Mouse (Mus musculus): Measurements from ENCODE around the gene Macf1. TPM values are rescaled to one million over a fixed set of nuclear protein-coding genes. Genes with fewer than 3 reads are reported as not detected.

The Macf1 gene
- total RNA-seq, 2 experiments from 2014 or later = 230 to 254 TPM

DNA sequence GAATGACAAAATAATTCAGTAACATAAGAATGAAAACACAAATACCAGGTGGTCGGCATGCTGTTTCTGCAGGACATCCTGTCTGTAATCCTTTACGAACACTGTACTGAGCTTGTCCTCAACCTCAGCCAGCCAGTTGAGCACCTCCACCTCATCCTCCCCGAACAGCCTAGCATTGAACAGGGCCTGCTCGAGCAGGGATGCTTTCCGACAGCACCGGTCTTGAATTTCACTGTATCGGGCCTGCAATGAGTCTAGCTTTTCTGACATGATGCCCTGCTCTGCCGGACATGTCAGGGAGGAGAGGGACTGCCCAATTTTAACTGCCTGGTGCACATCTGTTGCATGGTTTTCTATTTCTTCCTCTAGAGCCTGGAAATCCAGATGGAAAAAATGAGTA is 287.1 kb downstream of the Macf1 start:
- intact Hi-C loops (cut with DNase I) = loop anchor here (10.0 kb wide), 1 partner anchor 48 kb away; no protein-coding TSS in a partner anchor

DNA sequence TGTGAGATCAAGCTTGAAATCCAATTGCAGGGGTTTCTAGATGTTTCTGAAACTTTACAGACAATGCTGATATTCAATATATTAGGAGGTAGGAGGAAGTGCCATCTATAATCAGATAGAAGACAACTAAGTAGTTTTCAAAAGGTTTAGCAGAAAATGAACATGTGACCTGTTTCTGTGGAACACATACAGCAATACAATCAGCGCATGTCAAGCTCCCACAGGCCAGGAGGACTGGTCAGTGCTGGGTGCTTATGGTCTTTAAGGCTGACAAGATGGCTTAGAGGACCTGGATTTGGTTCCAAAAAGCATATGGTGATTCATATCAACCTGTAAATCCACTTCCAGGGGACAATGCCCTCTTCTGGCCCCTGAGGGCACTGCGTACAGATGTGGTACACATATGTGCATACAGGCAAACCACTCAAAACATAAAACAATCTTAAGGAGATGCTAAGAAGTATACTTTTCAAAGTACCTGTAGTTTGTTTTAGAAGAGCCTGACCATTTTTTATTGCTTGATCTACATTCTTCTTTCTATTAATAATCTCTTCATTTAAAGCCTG is 288.6 kb downstream of the Macf1 start:
- DNase-seq (ENCODE audit: low spot score) = no peak
- intact Hi-C loops (cut with DNase I) = loop anchor here (10.0 kb wide), 1 partner anchor 49 kb away; no protein-coding TSS in a partner anchor

More for the DNA sequence above, 287.1 kb downstream of the Macf1 start:
- no peak for DNase-seq (ENCODE audit: low spot score)

DNA sequence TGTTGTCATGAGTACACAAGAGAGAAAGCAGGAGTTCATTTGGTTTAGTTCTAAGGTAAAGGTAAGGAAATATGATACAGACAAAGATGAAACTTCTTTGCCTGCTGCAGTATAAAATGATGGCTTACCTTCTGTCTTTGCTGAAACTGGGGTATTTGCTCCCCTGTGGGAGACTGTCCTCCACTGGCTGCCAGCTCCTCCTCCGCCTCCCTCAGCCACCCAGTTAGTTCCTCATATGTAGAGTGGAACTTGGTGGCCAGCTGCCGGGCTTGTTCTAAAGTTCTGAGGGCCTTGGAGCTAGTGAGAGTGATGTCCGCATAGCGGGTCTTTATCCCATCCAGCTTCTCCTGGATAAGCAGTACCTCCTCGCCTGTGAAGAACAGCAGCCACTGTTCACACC is 289.3 kb downstream of the Macf1 start:
- intact Hi-C loops (cut with DNase I) = loop anchor here (10.0 kb wide), 1 partner anchor 50 kb away; no protein-coding TSS in a partner anchor
- DNase-seq (ENCODE audit: low spot score) = no peak

DNA sequence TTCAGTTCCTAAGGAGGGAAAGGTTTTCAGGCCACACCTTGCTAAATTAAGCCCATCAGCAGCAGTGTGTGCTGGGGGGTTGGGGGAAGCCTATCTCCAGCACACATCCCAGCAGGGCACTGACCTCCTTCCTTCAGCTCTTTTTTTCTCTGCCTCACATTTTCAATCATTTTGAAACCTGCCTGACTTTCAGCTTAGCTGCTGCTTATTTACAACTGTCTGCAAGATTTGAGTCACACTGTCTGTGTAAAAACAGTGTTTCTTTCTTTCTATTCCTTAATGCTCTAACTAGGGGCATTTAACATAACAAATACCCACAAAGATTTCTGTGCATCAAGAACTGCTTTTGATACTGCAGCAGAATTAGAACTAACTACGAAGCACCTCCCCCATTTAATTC is 289.9 kb downstream of the Macf1 start:
- intact Hi-C loops (cut with DNase I) = loop anchor here (10.0 kb wide), 1 partner anchor 51 kb away; no protein-coding TSS in a partner anchor
- no peak for DNase-seq (ENCODE audit: low spot score)

DNA sequence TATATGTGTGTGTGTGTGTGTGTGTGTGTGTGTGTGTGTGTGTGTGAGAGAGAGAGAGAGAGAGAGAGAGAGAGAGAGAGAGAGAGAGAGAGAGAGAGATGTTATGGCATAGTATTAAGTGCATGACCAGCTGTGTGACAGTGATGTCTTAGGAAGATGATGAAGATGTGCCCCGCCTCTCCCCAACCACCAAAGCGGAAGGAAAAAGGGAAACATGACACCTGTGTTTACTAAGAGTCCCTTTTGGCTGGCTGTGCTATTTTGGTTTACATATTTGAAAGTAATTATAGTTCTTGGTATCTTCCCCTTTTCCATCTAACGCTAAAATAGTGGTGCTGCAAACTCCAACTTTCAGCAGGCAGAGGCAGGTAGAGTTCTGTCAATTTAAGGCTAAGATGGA is 291.2 kb downstream of the Macf1 start:
- intact Hi-C loops (cut with DNase I) = loop anchor here (10.0 kb wide), 1 partner anchor 52 kb away; no protein-coding TSS in a partner anchor
- no peak for DNase-seq (ENCODE audit: low spot score)

DNA sequence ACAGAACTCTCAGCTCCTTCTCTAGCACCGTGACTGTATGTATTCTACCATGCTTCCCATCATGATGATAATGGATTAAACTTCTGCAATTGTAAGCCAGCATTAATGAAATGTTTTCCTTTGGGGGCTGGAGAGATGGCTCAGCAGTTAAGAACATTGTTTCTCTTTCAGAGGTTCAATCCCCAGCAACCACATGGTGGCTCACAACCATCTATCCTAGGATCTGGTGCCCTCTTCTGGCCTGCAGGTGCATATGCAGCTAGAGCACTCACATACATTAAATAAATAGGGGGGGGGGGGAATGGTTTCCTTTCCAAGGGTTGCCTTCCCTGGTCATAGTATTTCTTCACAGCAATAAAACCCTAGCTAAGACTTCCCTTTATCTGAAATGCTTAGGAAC is 292.0 kb downstream of the Macf1 start:
- DNase-seq (ENCODE audit: low spot score) = no peak

DNA sequence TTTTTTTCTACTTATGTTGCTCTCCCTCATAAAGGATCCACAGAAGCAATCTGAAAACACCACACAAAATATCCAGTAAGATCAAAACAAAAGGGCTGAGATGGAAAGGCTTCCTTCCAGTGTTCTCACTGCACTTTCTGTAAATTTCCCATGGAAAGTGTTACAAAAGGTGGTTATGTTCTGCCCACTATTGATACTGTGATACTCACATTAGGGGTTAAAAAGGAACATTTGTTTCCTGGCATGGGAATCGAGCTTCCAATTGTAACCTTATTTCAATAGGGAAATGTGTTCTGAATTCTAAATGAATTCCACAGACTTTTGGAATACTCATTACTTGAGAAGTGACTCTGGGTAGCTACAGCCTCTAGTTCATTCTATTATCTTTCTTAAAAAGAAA is 299.1 kb downstream of the Macf1 start:
- intact Hi-C loops (cut with DNase I) = no loop called here

More for the DNA sequence above, 292.0 kb downstream of the Macf1 start:
- intact Hi-C loops (cut with DNase I) = loop anchor here (10.0 kb wide), 1 partner anchor 53 kb away; no protein-coding TSS in a partner anchor

DNA sequence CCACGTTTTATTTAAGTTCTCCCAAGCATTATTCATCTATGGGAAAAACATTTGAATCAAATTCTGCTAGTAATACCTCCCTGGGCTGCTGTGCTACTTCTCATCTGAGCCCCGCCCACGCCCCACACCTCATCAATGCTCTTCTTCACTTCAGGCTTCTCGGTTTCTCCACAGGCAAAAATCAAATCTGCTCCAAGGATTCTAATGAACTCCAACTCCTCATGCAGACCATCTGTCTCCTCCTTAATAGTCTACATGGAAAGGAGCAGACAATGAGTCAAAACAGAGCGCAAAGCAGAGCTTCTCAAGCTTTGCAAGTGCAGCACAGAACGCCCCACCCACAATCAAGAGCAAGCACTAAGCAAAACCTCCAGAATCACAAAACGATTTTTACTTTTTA is 301.0 kb downstream of the Macf1 start:
- DNase-seq (ENCODE audit: low spot score) = no peak
- intact Hi-C loops (cut with DNase I) = no loop called here

More for the DNA sequence above, 299.1 kb downstream of the Macf1 start:
- DNase-seq (ENCODE audit: low spot score) = no peak

DNA sequence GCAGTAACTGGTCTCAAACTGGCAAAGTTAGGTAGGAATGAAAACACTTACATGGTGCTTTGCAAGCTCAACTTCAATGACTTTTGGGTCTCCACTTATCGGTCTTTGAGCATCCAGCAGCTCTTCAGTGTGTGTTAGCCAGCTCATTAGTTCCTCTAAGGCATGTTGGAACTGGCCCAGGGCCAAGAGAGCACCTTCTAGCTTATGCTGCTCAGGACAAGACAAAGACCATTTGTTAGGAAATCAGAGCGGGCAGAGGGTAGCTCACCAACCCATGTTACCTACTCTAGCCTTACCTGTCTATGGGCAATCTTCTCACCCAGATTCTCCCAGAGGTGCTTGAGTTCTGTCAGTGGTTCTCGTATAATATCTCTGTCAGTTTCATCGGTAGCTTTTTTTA is 302.1 kb downstream of the Macf1 start:
- intact Hi-C loops (cut with DNase I) = no loop called here
- DNase-seq (ENCODE audit: low spot score) = no peak

DNA sequence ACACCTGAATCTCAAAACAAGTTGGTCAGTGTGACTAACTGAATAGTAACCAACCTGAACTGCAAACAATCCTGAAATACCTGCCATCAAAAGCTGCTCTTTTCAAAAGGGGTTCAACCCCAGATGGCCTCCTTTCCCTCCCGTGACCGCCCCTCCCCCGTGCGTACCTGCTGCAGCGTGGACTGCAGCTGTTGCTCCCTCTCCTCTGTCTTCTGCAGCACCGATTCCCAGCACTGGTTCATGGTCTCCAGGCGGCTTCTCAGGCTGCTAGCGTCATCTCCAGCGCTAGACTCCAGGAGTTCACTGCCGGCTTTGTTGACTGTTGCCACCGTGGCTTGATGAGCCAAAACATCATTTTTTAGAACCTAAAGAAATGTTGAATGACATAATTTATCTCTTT is 302.6 kb downstream of the Macf1 start:
- intact Hi-C loops (cut with DNase I) = no loop called here
- DNase-seq (ENCODE audit: low spot score) = no peak

DNA sequence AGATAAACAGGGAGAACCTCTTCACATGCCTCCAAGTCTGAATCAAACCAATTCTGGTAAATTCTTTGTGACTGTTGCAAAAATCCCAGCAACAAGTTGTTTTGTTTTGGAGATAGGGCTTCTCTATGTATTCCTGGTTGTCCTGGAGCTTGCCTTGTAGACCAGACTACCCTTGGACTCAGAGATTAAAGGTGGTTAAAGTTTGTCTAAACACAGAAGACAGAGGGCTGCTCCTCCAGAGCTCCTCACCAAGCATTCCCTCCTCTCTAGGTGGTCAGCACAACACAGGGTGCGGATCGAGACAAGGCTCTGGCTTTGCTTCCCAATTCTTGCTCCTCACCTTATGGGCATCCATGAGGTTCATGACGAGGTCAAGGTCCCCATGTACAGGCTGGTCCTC is 308.1 kb downstream of the Macf1 start:
- intact Hi-C loops (cut with DNase I) = no loop called here
- no peak for DNase-seq (ENCODE audit: low spot score)

DNA sequence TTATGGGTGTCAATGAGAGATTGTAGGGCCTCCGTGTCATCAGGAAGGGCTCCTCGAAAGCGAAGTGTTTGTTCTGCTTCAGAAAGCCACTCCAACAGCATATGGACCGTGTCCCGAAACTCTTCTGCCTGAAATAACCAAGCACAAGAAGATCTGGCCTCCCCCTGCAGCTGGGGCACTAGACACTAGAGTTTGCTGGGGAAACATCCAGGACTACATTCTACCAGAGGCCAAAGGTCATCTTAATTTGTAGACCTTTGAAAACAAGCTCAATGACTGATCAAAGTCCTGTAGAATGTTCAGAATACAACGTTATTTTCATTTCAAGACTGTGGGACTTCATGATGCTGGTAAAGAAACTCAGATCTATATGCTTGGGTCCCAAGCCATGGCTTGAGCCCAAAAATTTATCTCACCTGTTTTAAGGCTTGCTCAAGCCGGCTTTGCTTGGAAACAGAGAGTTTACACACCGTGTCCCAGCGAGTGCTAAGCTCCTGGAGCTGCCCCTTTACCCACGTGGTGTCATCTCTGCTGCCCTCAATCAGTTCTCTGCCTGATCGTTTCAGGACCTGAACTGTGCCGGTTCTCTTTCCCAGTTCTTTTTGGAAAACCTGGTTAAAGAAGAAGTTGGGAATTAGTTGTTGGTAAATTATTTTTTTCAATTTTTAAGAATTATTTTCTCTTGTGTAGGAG is 309.7 kb downstream of the Macf1 start:
- no peak for DNase-seq (ENCODE audit: low spot score)
- intact Hi-C loops (cut with DNase I) = no loop called here

DNA sequence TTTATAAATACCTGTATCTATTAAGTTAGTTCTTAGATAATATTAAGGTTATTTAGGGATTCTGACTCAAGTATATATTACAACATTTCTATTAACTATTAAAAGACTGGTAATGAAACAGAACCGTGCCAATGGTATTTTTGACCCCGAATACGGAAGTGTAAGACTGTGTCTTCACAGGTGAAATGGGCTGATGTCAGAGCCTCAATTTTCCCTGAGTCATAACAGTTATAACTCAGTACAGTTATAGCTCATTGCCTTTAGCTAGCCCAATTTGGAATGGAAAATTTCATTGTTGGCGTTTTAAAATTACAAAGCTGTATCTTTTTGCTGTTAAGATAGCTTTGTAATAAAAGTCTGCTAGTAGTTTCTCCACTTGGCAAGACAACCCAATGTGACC is 320.6 kb downstream of the Macf1 start:
- intact Hi-C loops (cut with DNase I) = no loop called here
- no peak for DNase-seq (ENCODE audit: low spot score)

DNA sequence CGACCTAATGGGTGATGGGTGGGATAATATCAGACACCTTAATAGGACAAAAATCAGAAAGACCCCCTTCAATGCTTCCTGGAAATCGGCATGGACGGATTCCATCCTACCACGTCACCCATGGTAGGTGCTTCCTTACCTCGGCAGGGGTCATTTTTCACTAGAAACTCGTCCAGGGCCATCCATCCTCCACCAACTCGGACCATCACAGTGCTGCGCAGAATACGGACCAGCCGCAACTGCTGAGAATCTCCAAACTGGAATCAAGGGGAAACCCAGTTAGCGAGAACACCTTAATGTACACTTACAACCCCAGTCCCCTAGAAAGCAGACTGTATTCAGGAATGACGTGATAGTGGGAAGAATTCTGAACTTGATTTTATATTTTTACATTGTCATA is 323.4 kb downstream of the Macf1 start:
- DNase-seq (ENCODE audit: low spot score) = no peak
- intact Hi-C loops (cut with DNase I) = no loop called here

DNA sequence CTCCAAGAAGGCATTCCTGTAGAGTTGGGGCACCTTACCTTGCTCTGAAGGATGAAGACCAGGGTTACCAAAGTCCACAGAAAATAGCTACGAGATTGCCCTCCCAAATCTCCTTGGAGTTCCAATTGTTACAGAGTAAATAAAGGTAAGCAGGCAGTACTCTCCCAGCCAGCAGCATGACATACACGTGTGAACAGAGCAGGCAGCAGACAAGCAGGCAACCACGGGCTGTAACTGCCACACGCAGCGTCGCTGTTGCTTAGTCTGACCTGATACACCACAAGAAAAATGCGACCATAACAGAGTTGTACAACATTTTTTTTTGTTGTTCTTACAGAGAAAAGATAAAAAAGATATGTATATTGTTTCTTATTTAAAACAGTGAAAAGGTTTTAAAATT is 325.5 kb downstream of the Macf1 start:
- intact Hi-C loops (cut with DNase I) = no loop called here
- DNase-seq (ENCODE audit: low spot score) = no peak

DNA sequence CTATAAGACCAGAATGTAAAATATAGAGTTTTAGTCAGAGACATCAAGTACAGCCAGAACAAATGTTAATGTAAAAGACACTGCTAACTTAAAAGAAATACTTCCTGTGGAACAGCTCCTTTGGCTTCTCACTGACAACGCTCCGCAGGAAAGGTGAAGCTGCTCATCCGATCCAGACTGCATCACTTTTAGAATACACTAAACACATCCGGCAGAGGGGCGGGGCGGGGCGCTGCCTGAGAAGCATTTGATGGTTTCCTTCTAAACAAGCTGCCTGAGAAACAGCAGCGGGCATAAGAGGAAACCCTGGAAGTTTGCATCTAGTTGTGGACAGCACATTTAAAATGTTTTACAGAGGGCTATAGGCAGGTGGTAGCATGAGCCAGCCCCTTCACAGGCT is 328.2 kb downstream of the Macf1 start:
- DNase-seq (ENCODE audit: low spot score) = no peak
- intact Hi-C loops (cut with DNase I) = no loop called here

DNA sequence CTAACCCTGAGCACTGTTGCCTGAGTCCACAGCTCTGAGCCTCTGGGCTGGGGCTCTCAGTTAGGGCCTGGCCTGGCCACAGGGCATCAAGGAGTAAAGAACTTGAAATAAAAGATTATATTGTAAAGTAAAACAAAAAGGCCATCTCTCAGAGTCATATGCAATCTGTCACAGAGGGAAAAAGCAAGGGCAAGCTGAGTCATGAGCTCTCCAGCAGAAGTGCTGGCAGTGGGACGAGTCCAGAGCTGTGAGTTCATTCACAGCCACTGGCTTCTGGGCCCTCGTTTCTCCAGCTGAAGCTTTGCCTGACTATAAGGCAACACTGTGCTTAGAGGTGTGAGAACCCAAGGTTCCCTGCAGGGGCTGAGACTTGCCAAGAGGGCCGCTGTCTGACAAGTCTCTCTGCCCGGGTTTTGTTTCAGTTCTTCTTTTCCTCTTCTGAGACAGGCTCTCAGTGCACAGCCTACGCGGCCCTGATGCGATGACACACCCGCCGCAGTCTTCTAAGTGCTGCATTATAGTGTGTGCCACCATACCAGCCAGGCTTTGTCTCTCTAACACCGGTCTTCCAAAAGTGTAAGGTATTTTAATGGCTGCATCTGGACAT is 330.8 kb downstream of the Macf1 start:
- intact Hi-C loops (cut with DNase I) = no loop called here
- DNase-seq (ENCODE audit: low spot score) = no peak

DNA sequence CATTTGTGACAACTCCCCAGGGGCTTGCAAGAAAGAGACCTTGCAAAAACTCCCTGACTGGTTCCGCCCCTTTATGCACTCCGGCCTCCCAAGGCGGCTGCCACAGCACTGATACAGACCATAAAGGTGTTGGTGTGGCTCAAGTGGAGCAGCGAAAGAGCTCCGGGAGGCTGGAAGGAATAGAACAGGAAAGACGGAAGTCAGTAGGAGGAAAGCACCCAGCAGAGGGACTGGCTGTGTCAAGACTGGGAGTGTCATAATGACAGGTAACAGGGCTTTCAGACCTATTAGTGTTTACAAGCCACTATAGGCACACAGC is 340.7 kb downstream of the Macf1 start:
- intact Hi-C loops (cut with DNase I) = loop anchor here (5.0 kb wide), 1 partner anchor 36 kb away; no protein-coding TSS in a partner anchor
- no peak for DNase-seq (ENCODE audit: low spot score)

DNA sequence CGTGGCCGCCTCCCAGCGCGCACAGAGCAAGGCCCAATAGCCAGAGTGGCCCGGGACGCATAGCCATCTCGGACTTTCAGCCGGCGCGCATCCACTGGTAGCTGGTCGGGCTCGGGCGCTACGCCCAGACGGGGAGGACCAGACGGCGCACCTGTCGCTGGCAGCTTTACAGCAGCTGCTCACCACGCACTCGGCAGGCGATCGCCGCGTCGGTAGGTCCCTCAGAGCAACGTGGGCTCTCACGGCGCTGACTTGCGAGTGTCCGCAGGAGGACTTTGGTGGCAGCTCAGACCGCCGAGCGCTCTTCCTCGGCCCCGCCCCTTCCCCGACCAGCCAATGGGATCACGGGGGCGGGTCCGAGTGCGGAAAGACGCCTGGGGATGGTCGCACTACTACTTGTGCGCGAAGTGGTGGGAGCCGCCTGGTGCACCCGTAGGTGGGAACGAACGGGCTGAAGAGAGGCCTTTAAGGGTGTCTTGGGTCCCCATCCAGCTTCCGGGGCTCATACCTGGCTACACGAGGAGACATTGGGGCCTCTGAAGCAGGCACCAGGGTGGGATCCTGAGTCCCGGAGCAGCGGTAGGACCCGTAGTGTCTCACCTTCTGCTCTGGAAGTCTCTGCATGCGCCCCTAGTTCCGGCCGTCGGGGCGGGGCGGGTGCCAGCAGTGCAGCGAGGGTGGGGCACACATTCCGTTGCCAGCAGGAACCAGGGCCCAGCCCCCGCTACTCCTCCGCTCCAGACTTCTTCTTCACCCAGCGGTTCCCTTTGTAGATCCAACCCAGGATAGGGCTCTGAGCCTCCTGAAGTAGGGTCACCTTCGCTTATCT is 341.3 kb downstream of the Macf1 start, which contains the start of gene Bmp8a:
Gene Bmp8a (minus strand): TSS at position 611 of the 829 bp plus-strand sequence.
- peak; percentile 31 for DNase-seq (ENCODE audit: low spot score)
- intact Hi-C loops (cut with DNase I) = loop anchor here (5.0 kb wide), 1 partner anchor 36 kb away; no protein-coding TSS in a partner anchor

DNA sequence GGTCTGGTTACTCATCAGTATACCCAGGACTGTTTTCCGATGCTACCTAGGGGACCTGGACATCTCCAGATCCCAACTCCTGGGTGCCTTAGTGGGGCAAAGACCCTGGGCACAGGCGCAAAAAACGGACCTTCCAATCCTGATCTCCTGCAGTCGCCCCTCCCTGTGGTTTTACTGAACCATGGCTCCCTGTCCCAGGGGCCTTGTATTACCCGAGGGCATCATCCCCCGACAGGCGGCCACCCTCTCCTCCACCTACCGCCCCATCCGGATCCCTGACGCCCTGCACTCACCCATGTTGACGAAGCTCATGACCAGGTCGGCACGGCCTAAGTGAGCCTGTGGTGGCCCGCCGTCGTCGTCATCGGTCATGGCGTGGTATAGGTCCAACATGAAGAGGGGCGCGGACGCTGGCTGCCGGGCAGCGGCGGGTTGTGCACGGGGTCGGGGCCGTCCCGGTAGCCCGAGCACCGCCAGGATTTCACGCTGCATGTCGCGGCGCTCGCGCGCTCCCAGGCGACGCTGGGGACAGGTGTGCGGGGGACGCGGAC is 342.0 kb downstream of the Macf1 start:
- DNase-seq (ENCODE audit: low spot score) = no peak
- intact Hi-C loops (cut with DNase I) = loop anchor here (5.0 kb wide), 1 partner anchor 35 kb away; no protein-coding TSS in a partner anchor
